Mouse (Mus musculus): ENCODE measurements around the gene Tmc1. TPM values are rescaled to one million over a fixed set of nuclear protein-coding genes. Genes with fewer than 3 reads are reported as not detected.

Tmc1 gene
- polyA plus RNA-seq, 1 experiment from 2014 or later = not detected

DNA sequence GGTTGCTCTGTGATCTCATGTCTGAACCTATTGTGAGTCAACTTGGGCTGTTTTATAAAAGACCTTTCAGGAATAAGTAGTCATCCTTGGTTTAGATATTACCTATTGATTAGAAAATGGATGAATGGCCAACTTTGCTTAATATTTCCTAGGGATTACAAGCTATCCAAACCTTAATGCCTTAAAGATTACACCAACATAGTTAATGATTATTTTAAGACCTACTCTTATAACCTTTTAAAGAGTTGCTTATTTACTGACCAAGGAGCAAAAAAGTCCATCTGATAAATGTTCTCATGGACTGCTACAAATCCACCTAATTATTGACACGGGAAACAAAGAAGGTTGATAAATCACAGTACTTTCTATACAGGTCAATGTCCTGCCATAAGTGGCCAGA, 209.4 kb downstream of the Tmc1 start:
- TF ChIP-seq CTCF (IDR thresholded peaks at IDR 0.05; ENCODE audit: low read depth) = no peak
- Histone ChIP-seq H3K27me3 (ENCODE audit: insufficient read depth, low read length) (no peaks in the 10 kb centered on the region), H3K36me3 (ENCODE audit: insufficient read depth, low read length) (no peaks in the 10 kb centered on the region), H3K9me3 (replicated peaks; ENCODE audit: low read length) (no peaks in the 10 kb centered on the region), H3K27ac (no peak overlapping the region), H3K4me2 (ENCODE audit: low read length) (no peak overlapping the region), H3K9ac (ENCODE audit: low read depth, low read length) (no peak overlapping the region), H3K4me3 (replicated peaks; ENCODE audit: low read depth, low read length) (no peak overlapping the region), H3K4me1 (replicated peaks; ENCODE audit: insufficient read depth, low read length) (no peaks in the 10 kb centered on the region)
- no peak for DNase-seq (ENCODE audit: low spot score)
- ATAC-seq (replicated peaks; ENCODE audit: low FRiP score, low read depth) = no peak
- WGBS = 62% methylated on average over 1 of the region's 1 CpGs

Other genes starting within 250 kb of the Tmc1 start
- gene Aldh1a7, start 226.6 kb downstream of the Tmc1 start, polyA plus RNA-seq (2015; fragmentation: Nextera tagmentation; extraction: Ambion mirVana) = 3.9 TPM in 2 replicates